Mouse (Mus musculus) cortical plate, adult 2 months (tissue): ENCODE data around the gene Tex11.

Source experiments
- CTCF ChIP-seq: fragments of 200-500 bp; IDR thresholded peaks from 2 replicates; pipeline ENCODE4 v1.5.1; 2011; ENCODE audit warnings: mild to moderate bottlenecking, control low read depth, low read length; ENCODE audit not compliant: insufficient read depth; ENCODE audit errors: extremely low read depth
- POLR2A ChIP-seq: fragments of 200-500 bp; IDR thresholded peaks from 2 replicates; pipeline ENCODE4 v1.6.1; 2011; ENCODE audit warnings: mild to moderate bottlenecking, low read length, control low read depth; ENCODE audit not compliant: insufficient read depth; ENCODE audit errors: extremely low read depth

- no peak for TF ChIP-seq POLR2A
- TF ChIP-seq CTCF: no peak
These were observed 245.3 kb downstream of the Tex11 start for GRCm38 (mm10) chrX:100814139-100814538.
